Mouse (Mus musculus) lung, adult 2 months (tissue): ENCODE results near the gene Trim62.

Source experiments
- CTCF ChIP-seq: fragments of 200-500 bp; IDR thresholded peaks from 2 replicates; pipeline ENCODE4 v1.5.1; 2011; ENCODE audit warnings: mild to moderate bottlenecking, low read length, control low read depth; ENCODE audit not compliant: insufficient read depth
- POLR2A ChIP-seq: fragments of 200-500 bp; IDR thresholded peaks from 2 replicates; pipeline ENCODE4 v1.6.1; 2011; ENCODE audit warnings: low read depth, mild to moderate bottlenecking, control low read depth, low read length, borderline replicate concordance; ENCODE audit errors: extremely low read depth

DNA sequence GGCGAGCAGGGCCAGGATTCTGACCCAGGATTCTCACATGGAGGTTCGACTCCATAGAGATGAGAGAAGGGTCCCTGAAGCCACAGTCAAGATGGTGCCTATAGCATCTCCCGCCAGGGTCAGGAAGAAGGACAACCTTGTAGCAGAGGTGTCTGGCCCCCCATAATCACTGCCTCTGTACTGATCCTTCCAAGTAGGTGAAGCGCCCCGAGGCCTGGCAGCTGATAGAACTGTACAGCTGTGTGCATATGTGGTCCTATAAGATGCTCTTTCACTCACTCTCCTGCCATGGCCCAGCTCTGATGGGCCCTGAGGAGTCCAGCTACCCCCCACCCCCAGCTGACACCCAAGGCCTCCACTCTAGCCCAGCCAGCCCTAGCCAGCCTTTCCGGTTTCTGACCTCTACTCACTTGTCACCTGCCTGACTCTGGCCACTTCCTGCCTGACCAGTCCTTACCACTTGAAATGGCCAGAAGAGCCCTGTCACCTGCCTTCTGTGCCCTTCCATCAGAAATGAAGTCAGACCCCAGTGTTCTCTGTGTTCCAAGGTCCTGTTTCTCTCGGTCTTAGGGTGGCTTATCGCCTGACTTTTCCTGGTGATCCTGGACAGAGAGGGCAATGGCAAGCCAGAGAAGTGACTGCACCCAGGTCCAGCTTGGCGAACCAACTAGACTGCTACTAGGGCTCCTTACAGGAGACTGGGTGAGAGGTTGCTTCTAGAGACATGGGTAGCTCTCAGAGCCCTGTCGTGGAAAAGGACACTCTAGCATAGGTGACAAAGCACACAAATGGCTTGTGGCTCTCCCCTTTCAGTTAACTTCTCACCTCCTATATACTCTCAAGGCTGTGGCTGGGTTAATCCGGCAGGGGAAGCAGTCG lies 6.6 kb downstream of the Trim62 start:
- TF ChIP-seq POLR2A (no peak), CTCF (no peak)
